Mouse (Mus musculus) lung, postnatal 14 days (tissue): ENCODE measurements around the gene Ankrd17.
A peak's percentile ranks its signal among the peaks of the same experiment; 100 is the strongest.
"Not testable (repeated sequence)": the region's sequence is repeated elsewhere in the genome, so short reads cannot be mapped to it uniquely, and the experiment has no call there.

Source experiments
- DNase-seq: peaks from one replicate; pipeline ENCODE4 v3.0.0; 2021

The Ankrd17 gene

DNA sequence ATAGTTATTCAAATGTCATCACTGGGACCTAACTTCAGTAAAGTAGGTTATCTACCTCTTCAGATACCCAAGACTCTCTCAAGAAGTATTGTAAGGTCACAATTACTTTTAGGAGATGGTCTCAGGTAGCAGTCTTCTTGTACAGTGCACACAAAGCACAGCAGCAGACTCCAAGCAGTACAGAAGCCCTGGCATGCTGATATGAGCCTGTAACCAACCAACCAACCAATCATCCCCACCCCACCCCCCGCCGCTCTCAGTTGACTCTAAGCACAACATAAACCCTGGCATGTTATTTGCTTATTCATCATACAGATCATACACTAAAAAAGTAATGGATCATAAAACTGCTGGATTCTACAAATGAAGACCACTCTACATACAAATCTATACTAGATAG is 33.9 kb downstream of the Ankrd17 start:
- no peak for DNase-seq

DNA sequence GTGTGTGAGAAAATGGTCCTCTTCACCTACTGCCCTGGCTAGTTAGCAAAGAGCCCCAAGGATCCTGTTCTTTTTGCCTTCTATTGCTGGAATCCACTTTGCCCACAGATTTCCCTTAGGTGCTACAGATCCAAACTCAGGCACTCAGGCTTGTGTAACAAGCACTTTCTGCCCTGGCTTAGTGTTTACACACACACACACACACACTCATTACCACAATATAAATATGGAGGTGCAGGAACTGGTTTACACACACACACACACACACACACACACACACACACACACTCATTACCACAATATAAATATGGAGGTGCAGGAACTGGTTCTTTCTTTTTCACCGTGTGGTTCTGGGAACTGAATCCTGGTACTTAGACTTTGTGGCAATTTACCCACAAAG is 35.3 kb downstream of the Ankrd17 start:
- no peak for DNase-seq

DNA sequence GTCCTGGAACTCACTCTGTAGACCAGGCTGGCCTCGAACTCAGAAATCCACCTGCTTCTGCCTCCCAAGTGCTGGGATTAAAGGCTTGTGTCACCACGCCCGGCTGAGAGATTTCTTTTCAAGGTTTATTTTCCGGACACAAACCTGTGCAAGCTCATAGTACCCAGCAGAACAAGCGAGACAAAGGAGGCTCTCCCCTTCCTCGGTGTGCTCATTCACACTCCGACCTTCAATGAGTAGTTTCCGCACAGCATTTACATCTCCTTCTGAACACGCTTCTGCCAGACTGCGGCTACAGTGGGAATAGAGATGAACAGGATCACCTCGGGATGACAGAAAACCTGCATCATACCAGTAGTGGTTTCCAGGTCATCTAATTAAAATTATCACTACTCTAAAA is 68.0 kb downstream of the Ankrd17 start:
- no peak for DNase-seq

DNA sequence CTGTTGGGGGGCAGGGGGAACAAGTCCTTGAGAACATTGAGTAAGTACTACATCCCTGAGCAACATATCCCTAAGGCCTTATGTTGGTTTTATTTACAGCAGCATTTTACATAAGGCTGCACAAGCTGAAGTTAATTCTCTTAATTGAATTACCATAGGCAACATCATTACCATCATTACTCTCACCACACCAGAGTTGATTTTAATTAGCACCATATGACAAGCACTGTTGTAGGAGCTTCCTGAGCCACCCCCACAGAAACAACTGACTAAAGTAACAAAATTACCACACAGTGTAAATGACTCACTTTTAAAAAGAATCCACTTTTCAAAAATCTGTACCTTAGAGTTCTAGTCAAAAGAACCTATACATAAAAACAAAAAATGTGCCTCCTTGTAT is 76.5 kb downstream of the Ankrd17 start:
- DNase-seq = no peak

DNA sequence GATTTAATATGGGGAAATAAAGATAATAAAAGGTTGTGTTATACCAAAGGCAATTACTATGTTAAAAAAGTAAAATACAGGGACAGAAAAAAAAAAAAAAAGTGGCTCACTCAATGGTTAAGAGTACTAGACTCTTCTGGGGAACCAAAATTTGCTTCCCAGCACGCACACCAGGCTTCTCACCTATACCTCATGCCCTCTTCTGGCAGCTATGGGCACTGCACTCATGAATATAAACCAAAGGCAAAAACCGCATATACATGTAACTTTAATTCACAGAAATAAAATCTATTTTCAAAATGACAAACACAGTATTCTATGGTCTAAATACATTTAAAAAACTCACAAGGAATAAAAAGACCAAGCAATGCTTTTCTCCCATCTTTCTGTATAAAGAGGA is 79.8 kb downstream of the Ankrd17 start:
- peak; percentile 56 for DNase-seq

DNA sequence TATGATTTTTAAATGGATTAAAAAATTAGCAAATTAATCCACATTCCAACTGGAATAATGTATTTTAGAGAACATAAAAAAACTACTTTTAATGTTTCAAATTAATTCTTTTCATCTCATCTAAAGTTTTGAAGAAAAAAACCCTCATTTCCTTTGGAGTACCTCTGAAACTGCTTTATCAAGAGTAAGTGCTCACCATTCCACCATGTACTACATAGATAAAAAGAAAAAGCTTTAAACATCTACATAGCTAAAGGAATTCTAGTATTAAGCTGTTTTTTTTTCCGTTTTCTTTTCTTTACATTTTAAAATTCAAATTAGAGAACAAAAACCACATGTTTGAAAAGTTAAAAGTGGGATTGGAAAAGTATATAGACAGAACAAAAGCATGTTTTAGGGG is 86.3 kb downstream of the Ankrd17 start:
- DNase-seq = no peak

DNA sequence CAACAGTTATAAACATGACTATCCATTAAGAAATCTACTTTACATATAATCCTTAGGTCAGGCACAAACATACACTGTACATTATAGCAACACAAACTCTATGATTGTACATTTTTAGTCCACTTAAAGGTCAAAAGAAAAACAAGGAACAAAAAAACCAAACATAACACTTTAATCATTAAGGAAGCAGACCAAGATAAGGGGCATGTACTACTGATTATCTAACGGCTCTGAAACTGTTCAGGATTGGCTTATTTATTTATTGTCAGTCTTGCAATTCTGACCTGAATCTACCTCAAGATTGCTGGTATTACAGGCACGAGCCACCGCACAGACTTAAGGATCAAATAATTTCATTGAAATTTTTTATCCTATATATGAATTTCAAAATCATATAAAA is 87.0 kb downstream of the Ankrd17 start:
- no peak for DNase-seq

DNA sequence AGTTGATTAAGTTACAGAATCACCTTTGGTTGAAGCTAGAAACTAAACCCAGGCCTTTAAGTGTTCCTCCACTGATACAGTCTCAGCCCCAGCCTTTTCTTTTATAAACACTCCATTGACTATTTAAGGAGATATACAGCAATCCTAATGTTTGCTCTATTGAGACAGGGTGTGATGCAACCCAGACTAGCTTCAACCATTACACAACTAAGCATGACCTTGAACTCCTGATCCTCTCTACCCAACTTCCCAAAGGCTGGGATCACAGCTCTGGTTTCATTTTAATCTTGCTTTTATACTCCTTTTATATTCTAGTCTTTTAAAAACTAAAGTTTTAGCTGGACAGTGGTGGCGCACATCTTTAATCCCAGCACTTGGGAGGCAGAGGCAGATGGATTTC is 88.9 kb downstream of the Ankrd17 start:
- no peak for DNase-seq

DNA sequence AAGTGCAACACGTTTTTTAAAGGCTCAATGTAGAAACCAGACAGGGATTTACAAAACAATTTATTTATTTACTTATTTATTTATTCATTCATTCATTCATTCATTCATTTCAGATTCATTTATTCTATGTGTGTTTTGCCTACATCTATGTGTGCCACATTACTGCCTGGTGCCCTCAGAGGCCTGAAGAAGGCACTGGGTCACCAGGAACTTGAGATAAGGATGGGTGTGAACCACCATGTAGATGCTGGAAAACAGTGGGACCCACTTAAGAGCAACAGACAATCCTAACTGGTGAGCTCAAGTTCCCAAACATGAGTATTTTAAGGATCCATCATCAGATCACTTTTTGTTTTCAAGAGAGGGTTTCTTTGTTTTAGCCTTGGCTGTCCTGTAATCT is 91.6 kb downstream of the Ankrd17 start:
- DNase-seq = no peak

DNA sequence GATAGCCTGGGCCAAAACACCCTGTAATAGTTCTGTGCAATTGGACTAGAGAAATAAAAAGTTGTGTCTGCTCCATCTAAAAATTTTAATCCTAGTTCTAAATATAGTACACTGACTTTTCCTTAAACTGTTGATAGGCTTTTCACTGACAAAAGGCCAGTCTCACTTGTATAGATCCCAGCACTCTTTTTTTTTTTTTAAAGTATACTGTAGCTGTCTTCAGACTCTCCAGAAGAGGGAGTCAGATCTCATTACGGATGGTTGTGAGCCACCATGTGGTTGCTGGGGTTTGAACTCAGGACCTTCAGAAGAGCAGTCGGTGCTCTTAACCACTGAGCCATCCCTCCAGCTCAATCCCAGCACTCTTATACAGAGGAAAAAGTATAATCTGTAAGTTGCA is 104.1 kb downstream of the Ankrd17 start:
- DNase-seq = not testable (repeated sequence)

DNA sequence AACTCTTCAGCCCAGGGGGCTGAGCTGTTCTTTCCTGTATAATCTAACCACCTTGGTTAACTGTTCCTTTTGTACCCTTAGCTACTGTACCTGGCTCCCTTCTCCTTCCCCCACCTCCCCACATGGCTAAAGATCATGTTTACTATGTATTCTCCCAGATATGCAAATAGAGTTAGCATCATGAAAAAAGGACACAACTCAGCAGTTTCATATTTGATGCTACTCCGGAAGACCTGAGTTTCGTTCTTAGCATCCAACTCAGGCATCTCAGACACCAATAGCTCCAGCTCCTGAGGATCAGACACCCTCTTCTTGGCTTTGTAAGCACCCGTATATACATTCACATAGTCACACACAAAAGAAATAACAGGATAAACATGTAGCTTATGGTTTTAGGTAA is 109.4 kb downstream of the Ankrd17 start:
- DNase-seq = no peak

DNA sequence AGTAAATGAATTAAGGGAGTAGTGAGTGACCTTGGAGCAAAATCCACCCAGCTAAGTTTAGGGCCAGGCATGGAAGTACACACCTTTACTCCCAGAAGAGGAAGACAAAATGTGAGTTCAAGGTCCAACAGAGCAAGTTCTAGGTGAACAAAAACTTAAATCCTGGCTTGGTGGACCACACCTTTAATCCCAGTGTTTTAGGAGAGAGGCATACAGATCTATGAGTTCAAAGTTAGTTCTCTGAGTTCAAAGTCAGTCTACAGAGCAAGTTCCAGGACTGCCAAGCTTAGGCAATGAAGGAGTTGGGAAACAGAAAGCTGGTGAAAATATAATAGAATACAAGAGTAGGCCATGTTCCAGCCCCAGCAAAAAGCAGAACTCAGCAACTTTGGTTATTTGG is 118.9 kb downstream of the Ankrd17 start:
- no peak for DNase-seq

DNA sequence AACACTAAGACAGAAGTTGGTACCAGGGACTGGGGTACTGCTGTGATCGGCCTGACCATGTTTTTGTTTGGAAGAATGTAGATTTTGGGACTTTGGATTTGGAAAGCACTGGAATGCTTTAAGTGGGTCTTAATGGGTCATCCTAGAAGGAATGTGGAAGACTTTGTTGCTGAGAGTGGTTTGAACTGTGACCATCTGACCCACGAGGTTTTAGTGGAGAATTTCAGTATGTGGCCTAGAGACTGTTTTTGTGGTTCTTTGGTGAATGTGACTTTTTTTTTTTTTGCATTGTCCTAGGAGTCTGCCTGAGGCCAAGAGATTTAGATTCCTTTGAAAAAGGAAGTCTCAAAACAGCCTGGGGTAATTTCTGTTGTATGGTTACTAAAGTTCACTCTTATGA is 119.4 kb downstream of the Ankrd17 start:
- no peak for DNase-seq

DNA sequence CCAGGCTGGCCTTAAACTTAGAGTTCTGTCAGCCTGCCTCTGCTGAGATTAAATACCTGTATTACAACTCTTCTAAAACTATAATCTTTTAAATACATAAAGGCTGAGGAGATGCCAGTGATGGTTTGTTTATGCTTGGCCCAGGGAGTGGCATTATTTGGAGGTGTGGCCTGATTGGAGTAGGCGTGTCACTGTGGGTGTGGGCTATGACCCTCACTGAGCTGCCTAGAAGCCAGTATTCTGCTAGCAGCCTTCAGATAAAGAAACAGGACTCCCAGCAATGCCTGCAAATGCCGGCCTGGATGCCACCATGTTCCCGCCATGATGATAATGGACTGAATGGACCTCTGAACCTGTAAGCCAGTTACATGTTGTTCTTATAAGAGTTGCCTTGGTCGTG is 119.8 kb downstream of the Ankrd17 start:
- no peak for DNase-seq

DNA sequence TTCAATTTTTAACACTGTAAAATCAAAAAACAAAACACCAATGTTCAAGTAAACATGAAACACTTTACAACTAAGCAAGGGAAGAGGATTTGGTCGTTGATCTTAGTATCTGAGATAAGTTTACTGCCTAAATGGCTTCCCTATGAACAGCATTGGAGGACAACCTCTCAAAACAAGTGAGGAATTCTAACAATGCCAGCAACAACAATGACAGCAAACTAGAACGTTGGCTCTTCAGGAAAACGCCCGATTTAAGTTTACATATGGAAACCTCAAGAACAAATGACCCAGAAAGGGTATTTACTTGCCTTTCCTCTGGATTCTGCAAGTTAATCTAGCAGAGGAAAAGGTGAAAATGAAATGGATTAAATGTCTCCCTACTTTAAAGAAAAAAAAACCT is 121.0 kb downstream of the Ankrd17 start:
- DNase-seq = no peak

DNA sequence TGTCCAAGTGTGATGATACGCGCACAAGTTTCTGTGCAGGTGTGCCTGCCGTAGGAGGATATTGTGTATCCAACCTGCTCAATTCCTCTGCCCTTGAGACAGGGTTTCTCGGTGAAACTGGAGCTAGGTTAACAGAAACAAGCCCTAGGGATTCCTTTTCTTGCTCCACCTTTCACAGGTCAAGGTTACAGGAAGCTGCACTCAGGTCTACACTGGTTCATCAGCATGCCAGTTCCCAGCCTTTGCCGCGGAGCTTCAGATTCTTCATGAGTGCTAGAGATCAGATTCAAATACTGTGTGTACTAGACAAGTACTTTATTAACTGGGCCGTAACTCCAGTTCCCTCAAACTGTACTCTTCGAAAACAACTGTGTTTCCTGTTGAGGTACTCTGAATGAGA is 131.2 kb downstream of the Ankrd17 start:
- no peak for DNase-seq

DNA sequence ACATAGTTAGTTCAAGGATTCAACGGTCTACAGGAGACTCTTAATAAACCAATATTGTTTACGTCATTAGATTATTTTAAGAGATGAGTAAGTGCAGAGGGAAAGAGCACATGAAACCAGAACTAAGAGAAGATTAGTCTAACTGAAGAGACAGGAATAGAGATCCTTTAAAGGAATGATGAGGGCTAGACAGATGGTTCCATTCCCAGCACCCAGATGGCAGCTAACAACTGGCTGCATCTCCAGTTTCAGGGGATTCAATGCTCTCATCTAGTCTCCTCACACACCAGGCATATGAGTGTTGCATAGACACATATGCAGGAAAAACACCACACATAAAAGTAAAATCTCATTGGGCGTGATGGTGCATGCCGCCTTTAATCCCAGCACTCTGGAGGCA is 133.1 kb downstream of the Ankrd17 start:
- no peak for DNase-seq

DNA sequence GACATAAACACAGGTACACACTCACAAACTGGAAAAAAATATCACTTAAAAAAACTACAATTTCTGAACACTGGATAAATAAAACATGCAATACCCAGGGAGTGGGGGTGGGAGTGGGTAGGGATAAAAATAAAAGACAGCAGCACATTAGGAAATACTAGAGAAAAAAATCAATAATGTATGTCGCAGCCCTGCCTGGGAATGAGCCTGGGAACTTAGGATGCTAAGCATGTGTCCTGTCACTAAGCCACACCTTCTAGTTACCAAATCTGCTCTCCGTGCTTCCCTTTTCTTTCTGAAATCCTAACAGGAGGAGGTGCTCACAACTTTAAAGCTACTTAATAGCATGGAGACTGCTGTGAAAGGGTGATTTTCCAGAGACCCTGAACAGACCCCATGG is 136.6 kb downstream of the Ankrd17 start:
- DNase-seq = no peak

DNA sequence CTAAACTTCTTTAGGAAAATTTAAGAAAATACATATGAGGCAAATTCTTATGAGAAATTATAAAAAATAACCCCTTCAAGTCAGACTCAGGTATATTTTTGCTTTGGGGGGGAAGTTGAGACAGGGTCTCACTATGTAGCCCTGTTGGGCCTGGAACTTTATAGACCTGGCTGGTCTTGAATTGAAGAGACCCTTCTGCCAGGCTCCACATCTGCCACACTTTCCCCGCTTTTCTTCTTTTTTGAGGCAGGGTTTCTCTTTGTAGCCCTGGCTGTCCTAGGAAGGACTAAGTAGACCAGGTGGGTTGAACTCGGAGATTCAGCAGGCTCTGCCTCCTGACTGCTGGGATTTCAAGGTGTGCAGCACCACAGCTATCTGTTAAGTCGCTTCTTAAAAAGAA is 139.7 kb downstream of the Ankrd17 start:
- no peak for DNase-seq

DNA sequence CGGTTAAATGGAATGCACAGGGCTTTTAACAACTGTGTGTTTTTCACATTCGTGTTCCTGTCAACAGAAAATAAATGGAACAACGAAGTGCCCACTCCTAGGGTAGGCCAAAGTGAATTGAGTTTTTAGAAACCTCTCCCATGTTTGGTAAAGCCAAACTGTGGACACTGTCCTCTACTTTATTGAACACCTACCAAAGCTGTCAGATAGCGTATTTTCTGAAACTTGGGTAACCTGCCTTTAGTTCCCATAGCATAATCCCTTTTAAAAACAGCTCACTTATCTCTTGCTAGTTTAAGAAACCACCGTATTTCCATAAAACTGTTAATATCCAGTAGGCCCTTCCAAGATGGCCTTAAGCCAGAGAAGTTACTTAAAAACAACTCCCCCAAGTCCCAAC is 141.6 kb downstream of the Ankrd17 start:
- DNase-seq = no peak

DNA sequence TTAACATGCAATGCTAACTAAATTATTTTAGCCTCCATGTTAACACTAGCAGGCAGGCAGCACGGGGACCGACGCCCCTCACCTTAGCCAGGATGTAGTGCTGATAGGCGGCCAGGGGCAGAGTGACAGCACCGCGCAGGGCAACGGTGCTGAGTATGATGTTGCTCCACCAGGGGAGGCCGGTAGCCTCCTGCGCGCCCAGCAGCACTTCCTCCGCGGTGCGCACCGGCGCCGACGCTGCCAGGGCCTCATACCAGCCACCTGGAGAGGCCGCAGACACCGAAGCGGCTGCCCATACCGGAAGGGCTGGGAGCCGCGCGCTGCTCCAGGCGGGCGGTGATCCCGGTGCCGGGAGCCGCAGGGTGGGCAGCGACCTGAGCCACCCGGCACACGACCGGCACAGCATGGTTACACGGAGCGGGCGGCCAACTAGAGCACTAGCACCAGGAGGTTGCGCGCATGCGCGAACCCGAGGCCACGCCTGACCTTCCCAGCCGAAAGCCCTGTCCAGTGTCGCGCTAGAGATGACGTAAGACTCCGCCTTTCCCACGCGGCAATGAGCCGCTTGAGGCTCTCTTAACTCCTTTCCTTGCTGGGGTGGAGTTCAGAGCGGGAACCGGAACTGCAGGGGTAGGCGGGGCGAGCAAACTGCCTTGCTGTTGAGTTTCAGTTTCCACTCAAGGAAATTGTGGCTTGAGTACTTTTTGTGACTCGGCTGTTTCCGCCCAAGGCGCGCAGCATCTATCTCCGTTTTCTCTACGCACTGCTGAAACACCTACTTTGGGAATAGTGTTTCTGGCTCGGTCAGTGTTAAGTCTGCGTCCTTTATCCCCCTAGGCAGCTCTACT is 142.6 kb downstream of the Ankrd17 start, which contains the start of gene Cox18:
Cox18 (minus strand) TSS at position 468 of the 848 bp plus-strand sequence.
- DNase-seq = peak; percentile 99

DNA sequence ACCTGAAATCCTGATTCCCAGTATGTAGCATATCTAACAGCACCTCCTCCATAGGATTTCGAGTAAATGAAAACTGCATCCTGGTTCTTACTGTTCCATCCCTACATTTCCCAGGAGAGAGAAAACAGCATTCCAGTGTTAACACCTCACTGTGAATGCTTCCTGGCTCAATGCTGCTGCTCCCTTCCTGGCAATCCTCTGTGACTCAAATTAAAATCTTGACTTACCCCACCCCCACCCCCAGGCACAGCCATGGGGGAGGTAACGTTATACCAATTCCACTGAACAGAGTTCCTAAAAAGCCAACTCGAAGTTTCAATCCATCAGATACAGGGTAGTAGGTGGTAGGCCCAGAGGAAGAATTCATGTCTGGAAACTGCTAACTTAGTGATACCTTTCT is 143.4 kb downstream of the Ankrd17 start:
- no peak for DNase-seq

DNA sequence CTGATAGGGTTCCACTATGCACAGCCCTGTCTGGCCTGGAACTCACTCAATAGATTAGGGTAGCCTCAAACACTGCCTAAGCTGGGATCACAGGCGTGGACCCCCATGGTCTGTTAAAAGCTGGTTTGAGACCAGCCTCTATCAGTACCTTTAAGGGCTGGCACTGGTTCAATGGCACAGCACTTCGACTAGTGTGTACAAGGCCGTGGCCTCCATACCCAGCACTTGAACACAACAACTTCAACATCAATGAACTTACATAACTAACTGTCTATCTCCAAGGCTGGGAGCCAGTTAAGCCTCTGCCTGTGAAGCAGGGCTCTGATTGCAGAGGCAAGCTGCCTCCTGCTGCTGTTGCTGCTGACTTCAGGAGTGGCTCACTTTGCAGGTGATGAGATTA is 148.6 kb downstream of the Ankrd17 start:
- DNase-seq = no peak

DNA sequence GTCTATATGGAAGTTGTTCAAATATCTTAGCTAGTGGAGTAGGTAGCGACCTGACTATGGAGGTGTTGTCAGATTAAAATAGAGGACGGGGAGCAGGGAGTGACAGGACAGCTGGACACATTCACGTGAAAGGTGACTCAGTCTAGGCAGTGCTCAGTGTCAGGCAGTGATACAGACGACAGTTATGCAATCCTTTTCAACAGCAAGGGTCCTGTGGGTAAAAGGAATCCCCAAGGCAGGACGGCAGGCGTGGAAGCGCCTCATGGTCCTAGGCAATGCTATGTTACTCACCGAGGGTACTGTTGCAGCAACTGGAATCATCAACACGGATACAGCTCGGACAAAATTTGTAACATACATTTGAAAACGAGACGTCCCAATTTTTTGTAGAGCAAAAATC is 149.2 kb downstream of the Ankrd17 start:
- no peak for DNase-seq

DNA sequence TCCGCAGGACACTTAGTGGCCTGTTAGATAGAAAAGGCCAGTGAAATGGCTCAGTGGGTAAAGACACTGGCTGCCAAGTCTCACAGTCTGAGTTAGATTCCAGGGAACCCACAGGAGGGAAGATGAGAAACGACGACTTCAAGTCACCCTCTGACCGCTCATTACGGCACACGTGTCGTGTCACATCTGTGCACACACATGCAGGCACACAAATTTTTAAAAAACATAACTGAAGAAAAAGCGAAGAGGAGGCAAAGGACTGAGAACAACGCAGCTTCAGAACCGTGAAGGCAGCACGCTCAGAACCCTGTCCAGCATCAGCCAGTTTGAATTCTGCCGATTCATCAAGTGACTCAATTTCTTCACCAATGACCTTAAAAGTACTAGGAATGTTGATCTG is 153.0 kb downstream of the Ankrd17 start:
- DNase-seq = no peak
